Mouse (Mus musculus) neural tube, postnatal 0 days (tissue): ENCODE data around the gene Mrpl34. TPM values are rescaled to one million over a fixed set of nuclear protein-coding genes. Genes with fewer than 3 reads are reported as not detected.

Experiments used
- polyA plus RNA-seq: library from polyadenylated mRNA; unstranded; fragments of >200 nt; fragmentation: Nextera tagmentation; extraction: Ambion mirVana; gene quantifications from 2 replicates; pipeline ENCODE4 v1.2.1, GENCODE M21; 2015

Gene Mrpl34
- 148 and 173 TPM in 2 replicates for polyA plus RNA-seq

GRCm38 (mm10) chr8:71464513-71465500, at the start of gene Mrpl34:
Mrpl34 (plus strand) TSS chr8:71464959.

GRCm38 (mm10) chr8:71463188-71464033, 1.3 kb upstream of the Mrpl34 start, which contains the start of gene Abhd8:
Abhd8 (minus strand) TSS chr8:71463655.

GRCm38 (mm10) chr8:71468916-71469315, 4.2 kb downstream of the Mrpl34 start, which contains the start of gene Dda1:
Dda1 (plus strand) TSS chr8:71469199.

GRCm38 (mm10) chr8:71485142-71486135, 20.7 kb downstream of the Mrpl34 start, which contains the start of gene Ano8:
Ano8 (minus strand) TSS chr8:71485963.

GRCm38 (mm10) chr8:71487691-71488445, 23.1 kb downstream of the Mrpl34 start, which contains the start of gene Gtpbp3:
Gtpbp3 (plus strand) TSS chr8:71488103.

DNA sequence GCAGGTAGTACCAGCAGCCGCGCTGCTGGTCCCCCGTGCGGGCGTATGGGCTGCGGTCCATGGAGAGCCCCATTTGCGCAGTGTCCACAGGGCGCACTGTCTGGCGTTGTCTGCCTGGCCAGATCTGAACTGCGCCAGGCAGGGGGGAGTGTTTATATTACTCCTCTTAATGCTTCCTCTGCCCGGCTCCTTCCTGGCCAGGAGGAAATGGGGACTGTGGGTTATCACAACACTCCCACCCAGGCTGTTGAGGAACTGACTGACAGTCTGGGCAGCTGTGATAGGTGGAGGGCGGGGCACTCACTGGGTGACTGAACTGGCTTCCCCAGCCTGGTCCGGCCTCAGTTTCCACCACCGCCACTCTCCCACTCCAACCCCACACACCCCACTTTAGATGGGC, 46.9 kb downstream of the Mrpl34 start, which contains the start of gene Plvap:
Gene Plvap, minus strand, starts transcription at position 109 of the 400 bp plus-strand sequence.

Other genes with a start within 250 kb of the Mrpl34 start
- gene Myo9b, start 192.2 kb upstream of the Mrpl34 start, polyA plus RNA-seq = 7.8 and 9.5 TPM in 2 replicates
- 51.7 and 55.4 TPM in 2 replicates for gene Haus8, start 192.0 kb upstream of the Mrpl34 start, polyA plus RNA-seq
- 130 and 134 TPM in 2 replicates for gene Use1, start 98.1 kb upstream of the Mrpl34 start, polyA plus RNA-seq
- 7.0 and 7.8 TPM in 2 replicates for gene Ocel1, start 93.7 kb upstream of the Mrpl34 start, polyA plus RNA-seq
- gene Nr2f6, start 83.0 kb upstream of the Mrpl34 start, polyA plus RNA-seq = 38.2 and 41.9 TPM in 2 replicates
- 4.2 and 5.3 TPM in 2 replicates for gene Ushbp1, start 69.2 kb upstream of the Mrpl34 start, polyA plus RNA-seq
- 92.1 and 102 TPM in 2 replicates for gene Babam1, start 68.1 kb upstream of the Mrpl34 start, polyA plus RNA-seq
- gene Ankle1, start 58.9 kb upstream of the Mrpl34 start, polyA plus RNA-seq = 2.6 TPM in 2 replicates
- 185 and 196 TPM in 2 replicates for gene Abhd8, start 1.3 kb upstream of the Mrpl34 start, polyA plus RNA-seq
- gene Dda1, start 4.2 kb downstream of the Mrpl34 start, polyA plus RNA-seq = 259 and 265 TPM in 2 replicates
- 8.4 and 10.0 TPM in 2 replicates for gene Ano8, start 21.0 kb downstream of the Mrpl34 start, polyA plus RNA-seq
- gene Gtpbp3, start 23.1 kb downstream of the Mrpl34 start, polyA plus RNA-seq = 18.4 and 18.7 TPM in 2 replicates
- gene Plvap, start 46.8 kb downstream of the Mrpl34 start, polyA plus RNA-seq = 15.4 and 15.8 TPM in 2 replicates
- not detected in 2 replicates for gene Ccdc194, start 60.8 kb downstream of the Mrpl34 start, polyA plus RNA-seq
- gene Bst2, start 72.5 kb downstream of the Mrpl34 start, polyA plus RNA-seq = 24.3 and 26.4 TPM in 2 replicates
- gene Mvb12a, start 78.0 kb downstream of the Mrpl34 start, polyA plus RNA-seq = 89.4 and 91.4 TPM in 2 replicates
- gene Tmem221, start 93.9 kb downstream of the Mrpl34 start, polyA plus RNA-seq = 0.28 and 0.40 TPM in 2 replicates
- gene Nxnl1, start 101.6 kb downstream of the Mrpl34 start, polyA plus RNA-seq = 0.05 and 0.17 TPM in 2 replicates
- 143 and 156 TPM in 2 replicates for gene Slc27a1, start 103.9 kb downstream of the Mrpl34 start, polyA plus RNA-seq
- gene Pgls, start 127.2 kb downstream of the Mrpl34 start, polyA plus RNA-seq = 262 and 266 TPM in 2 replicates
- gene Fam129c, start 132.7 kb downstream of the Mrpl34 start, polyA plus RNA-seq = 6.7 and 7.2 TPM in 2 replicates
- gene Colgalt1, start 146.0 kb downstream of the Mrpl34 start, polyA plus RNA-seq = 64.4 and 77.9 TPM in 2 replicates
- 15.7 and 19.2 TPM in 2 replicates for gene Unc13a, start 206.8 kb downstream of the Mrpl34 start, polyA plus RNA-seq
- 7.6 and 8.0 TPM in 2 replicates for gene Jak3, start 211.3 kb downstream of the Mrpl34 start, polyA plus RNA-seq
- 1.5 and 2.0 TPM in 2 replicates for gene Insl3, start 224.3 kb downstream of the Mrpl34 start, polyA plus RNA-seq
- gene B3gnt3, start 236.8 kb downstream of the Mrpl34 start, polyA plus RNA-seq = 0.47 and 0.90 TPM in 2 replicates